Mouse (Mus musculus) G1E (cell line): ENCODE data around the gene Aida.

Experiments used
- CTCF ChIP-seq: IDR thresholded peaks from 2 replicates; pipeline ENCODE4 v1.5.1; 2012; ENCODE audit warnings: low read depth, low read length, inconsistent platforms, mixed read lengths
- GATA1 ChIP-seq: IDR thresholded peaks from 2 replicates; pipeline ENCODE4 v1.6.1; 2012; ENCODE audit warnings: borderline replicate concordance, low read length, inconsistent platforms, mixed read lengths
- GATA2 ChIP-seq: IDR thresholded peaks from 2 replicates; pipeline ENCODE4 v1.6.1; 2012; ENCODE audit warnings: low read depth, low read length, inconsistent platforms, borderline replicate concordance
- POLR2AphosphoS5 ChIP-seq: IDR thresholded peaks from 2 replicates; pipeline ENCODE4 v1.6.1; 2012; ENCODE audit warnings: low read depth, low read length, inconsistent platforms; ENCODE audit not compliant: insufficient replicate concordance
- TAL1 ChIP-seq: conservative IDR thresholded peaks from 2 replicates; pipeline ENCODE4 v1.6.1; 2012; ENCODE audit warnings: low read depth, low read length, inconsistent platforms, mixed read lengths

- TF ChIP-seq CTCF (no peak), GATA2 (no peak), TAL1 (no peak), GATA1 (no peak), POLR2AphosphoS5 (no peak)
Measured at GRCm38 (mm10) chr1:183327171-183327570, 30.8 kb downstream of the Aida start.
